Mouse (Mus musculus): ENCODE results near the gene Ggnbp2. TPM values are rescaled to one million over a fixed set of nuclear protein-coding genes. Genes with fewer than 3 reads are reported as not detected.
"Not testable (repeated sequence)": the region's sequence is repeated elsewhere in the genome, so short reads cannot be mapped to it uniquely, and the experiment has no call there.

The Ggnbp2 gene
- polyA plus RNA-seq, 1 experiment from 2014 or later = 93.3 TPM

- Histone ChIP-seq H3K4me3 (no peak overlapping the region), H3K36me3 (peaks cover 75% of the 10 kb centered on the region), H3K4me1 (no peaks in the 10 kb centered on the region), H3K9me3 (no peaks in the 10 kb centered on the region), H3K4me2 (replicated peaks) (no peak overlapping the region), H3K27ac (no peak overlapping the region), H3K9ac (no peak overlapping the region), H3K27me3 (replicated peaks) (no peaks in the 10 kb centered on the region)
- 95% methylated on average over 7 of the region's 7 CpGs for WGBS
- no peak for ATAC-seq (ENCODE audit: low FRiP score, low read depth)
Observed at GRCm38 (mm10) chr11:84891705-84892104, 21.1 kb upstream of the Ggnbp2 start.

DNA sequence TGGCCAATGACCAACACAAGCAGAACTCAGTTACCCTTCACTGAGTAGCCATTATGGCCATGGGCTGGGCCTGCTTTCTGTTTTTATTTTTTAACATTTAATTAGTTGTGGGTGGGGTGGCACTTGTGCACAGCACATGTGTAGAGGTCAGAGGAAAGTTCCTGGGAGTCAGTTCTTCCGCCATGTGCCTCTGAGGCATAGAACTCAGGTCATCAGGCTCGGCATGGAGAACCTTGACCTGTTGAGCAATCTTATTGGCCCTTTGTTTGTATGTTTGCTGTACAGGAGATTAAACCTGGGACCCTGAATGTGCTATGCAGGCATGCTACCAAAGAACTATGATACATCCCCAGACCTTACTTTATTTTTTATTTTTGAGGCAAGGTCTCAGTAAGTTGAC is 18.9 kb upstream of the Ggnbp2 start:
- Histone ChIP-seq H3K9me3 (no peaks in the 10 kb centered on the region), H3K27me3 (replicated peaks) (no peaks in the 10 kb centered on the region), H3K4me2 (replicated peaks) (no peak overlapping the region), H3K4me3 (no peak overlapping the region), H3K9ac (no peak overlapping the region), H3K36me3 (peaks cover 73% of the 10 kb centered on the region), H3K27ac (no peak overlapping the region), H3K4me1 (no peaks in the 10 kb centered on the region)
- ATAC-seq (ENCODE audit: low FRiP score, low read depth) = no peak
- 96% methylated on average over 2 of the region's 2 CpGs for WGBS

DNA sequence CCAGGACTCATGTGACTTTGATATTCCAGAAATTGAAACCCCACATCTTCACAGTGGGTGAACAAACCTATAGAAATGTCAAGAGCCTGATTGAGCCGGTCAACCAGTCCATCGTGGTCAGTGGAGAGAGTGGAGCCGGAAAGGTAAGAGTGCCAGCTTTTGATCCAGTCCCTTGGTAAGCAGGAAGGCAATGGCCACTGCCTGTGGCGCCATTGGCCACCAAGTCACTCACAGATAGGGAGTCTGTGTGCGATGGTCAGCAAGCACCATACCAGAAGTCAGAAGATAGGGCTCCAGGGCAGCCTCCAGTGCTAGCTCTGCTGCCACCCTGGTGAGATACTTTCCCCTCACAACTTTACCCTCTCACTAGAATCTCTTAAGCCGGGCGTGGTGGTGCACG is 17.4 kb upstream of the Ggnbp2 start:
- H3K4me2 ChIP-seq (replicated peaks) = no peak overlapping the region
- no peaks in the 10 kb centered on the region for H3K27me3 ChIP-seq (replicated peaks)
- no peak for ATAC-seq (ENCODE audit: low FRiP score, low read depth)
- no peaks in the 10 kb centered on the region for H3K4me1 ChIP-seq
- peaks cover 80% of the 10 kb centered on the region for H3K36me3 ChIP-seq
- no peak overlapping the region for H3K4me3 ChIP-seq
- 97% methylated on average over 8 of the region's 8 CpGs for WGBS
- no peak overlapping the region for H3K27ac ChIP-seq
- no peaks in the 10 kb centered on the region for H3K9me3 ChIP-seq
- no peak overlapping the region for H3K9ac ChIP-seq

GRCm38 (mm10) chr11:84886767-84887511 is 16.3 kb upstream of the Ggnbp2 start:
- H3K4me1 ChIP-seq = no peaks in the 10 kb centered on the region
- no peak overlapping the region for H3K4me2 ChIP-seq (replicated peaks)
- peaks cover 69% of the 10 kb centered on the region for H3K36me3 ChIP-seq
- H3K9ac ChIP-seq = no peak overlapping the region
- ATAC-seq (ENCODE audit: low FRiP score, low read depth) = no peak
- no peak overlapping the region for H3K4me3 ChIP-seq
- WGBS = 91% methylated on average over 11 of the region's 11 CpGs
- H3K27ac ChIP-seq = no peak overlapping the region
- H3K9me3 ChIP-seq = no peaks in the 10 kb centered on the region
- H3K27me3 ChIP-seq (replicated peaks) = no peaks in the 10 kb centered on the region

- no peaks in the 10 kb centered on the region for H3K9me3 ChIP-seq
- no peak overlapping the region for H3K9ac ChIP-seq
- H3K4me3 ChIP-seq = no peak overlapping the region
- WGBS = 93% methylated on average over 5 of the region's 5 CpGs
- no peak overlapping the region for H3K27ac ChIP-seq
- ATAC-seq (ENCODE audit: low FRiP score, low read depth) = no peak
- H3K27me3 ChIP-seq (replicated peaks) = no peaks in the 10 kb centered on the region
- H3K4me1 ChIP-seq = peaks cover 3% of the 10 kb centered on the region
- peaks cover 62% of the 10 kb centered on the region for H3K36me3 ChIP-seq
- H3K4me2 ChIP-seq (replicated peaks) = no peak overlapping the region
Observed at GRCm38 (mm10) chr11:84886236-84886635, 15.6 kb upstream of the Ggnbp2 start.

DNA sequence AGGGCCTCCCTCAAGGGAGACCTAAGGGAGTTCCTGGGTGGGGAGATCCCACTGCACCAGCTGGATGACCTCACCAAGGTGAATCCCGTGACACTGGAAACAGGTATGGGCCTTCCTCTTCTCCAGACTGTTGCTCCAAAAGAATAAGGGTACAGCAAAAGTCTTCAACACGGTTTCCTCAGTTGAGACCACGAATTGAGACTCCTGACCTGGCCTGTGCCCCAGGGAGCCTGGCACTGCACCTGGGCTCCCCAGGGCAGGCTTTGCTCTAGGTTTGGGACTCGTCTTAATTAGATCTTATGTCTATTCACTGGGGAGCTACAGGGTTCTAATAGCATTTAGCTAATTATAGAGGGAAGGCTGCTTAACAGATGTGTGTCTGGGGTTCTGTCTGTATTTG is 14.6 kb upstream of the Ggnbp2 start:
- Histone ChIP-seq H3K36me3 (peaks cover 58% of the 10 kb centered on the region), H3K4me3 (no peak overlapping the region), H3K4me2 (replicated peaks) (no peak overlapping the region), H3K9ac (no peak overlapping the region), H3K4me1 (peaks cover 10% of the 10 kb centered on the region), H3K27me3 (replicated peaks) (no peaks in the 10 kb centered on the region), H3K9me3 (no peaks in the 10 kb centered on the region), H3K27ac (no peak overlapping the region)
- no peak for ATAC-seq (ENCODE audit: low FRiP score, low read depth)
- 89% methylated on average over 4 of the region's 4 CpGs for WGBS

GRCm38 (mm10) chr11:84882346-84882745 is 11.7 kb upstream of the Ggnbp2 start:
- Histone ChIP-seq H3K27ac (no peak overlapping the region), H3K4me1 (peaks cover 16% of the 10 kb centered on the region), H3K27me3 (replicated peaks) (no peaks in the 10 kb centered on the region), H3K36me3 (peaks cover 39% of the 10 kb centered on the region), H3K4me3 (no peak overlapping the region), H3K9ac (no peak overlapping the region), H3K9me3 (no peaks in the 10 kb centered on the region), H3K4me2 (replicated peaks) (no peak overlapping the region)
- ATAC-seq (ENCODE audit: low FRiP score, low read depth) = no peak
- 94% methylated on average over 7 of the region's 7 CpGs for WGBS

- Histone ChIP-seq H3K27ac (0 out of 2 replicates have a peak overlapping the region, but pooled peaks have one; percentile 57), H3K27me3 (replicated peaks) (no peaks in the 10 kb centered on the region), H3K4me2 (replicated peaks) (peak overlapping the region; percentile 94), H3K9me3 (no peaks in the 10 kb centered on the region), H3K4me3 (peak overlapping the region; percentile 89), H3K9ac (peak overlapping the region; percentile 88), H3K36me3 (peaks cover 30% of the 10 kb centered on the region), H3K4me1 (peaks cover 16% of the 10 kb centered on the region)
- WGBS = 59% methylated on average over 9 of the region's 9 CpGs
- no peak for ATAC-seq (ENCODE audit: low FRiP score, low read depth)
Observed at GRCm38 (mm10) chr11:84880971-84881370, 10.4 kb upstream of the Ggnbp2 start.

- peak; percentile 35 for ATAC-seq (ENCODE audit: low FRiP score, low read depth)
- H3K4me2 ChIP-seq (replicated peaks) = peak overlapping the region; percentile 94
- under 1% methylated on average over 24 of the region's 24 CpGs for WGBS
- H3K4me3 ChIP-seq = peak overlapping the region; percentile 89
- H3K9me3 ChIP-seq = no peaks in the 10 kb centered on the region
- H3K4me1 ChIP-seq = peaks cover 16% of the 10 kb centered on the region
- peak overlapping the region; percentile 88 for H3K9ac ChIP-seq
- H3K36me3 ChIP-seq = peaks cover 27% of the 10 kb centered on the region
- H3K27ac ChIP-seq = peak overlapping the region; percentile 57
- no peaks in the 10 kb centered on the region for H3K27me3 ChIP-seq (replicated peaks)
Observed at GRCm38 (mm10) chr11:84880465-84880961, 9.9 kb upstream of the Ggnbp2 start.

DNA sequence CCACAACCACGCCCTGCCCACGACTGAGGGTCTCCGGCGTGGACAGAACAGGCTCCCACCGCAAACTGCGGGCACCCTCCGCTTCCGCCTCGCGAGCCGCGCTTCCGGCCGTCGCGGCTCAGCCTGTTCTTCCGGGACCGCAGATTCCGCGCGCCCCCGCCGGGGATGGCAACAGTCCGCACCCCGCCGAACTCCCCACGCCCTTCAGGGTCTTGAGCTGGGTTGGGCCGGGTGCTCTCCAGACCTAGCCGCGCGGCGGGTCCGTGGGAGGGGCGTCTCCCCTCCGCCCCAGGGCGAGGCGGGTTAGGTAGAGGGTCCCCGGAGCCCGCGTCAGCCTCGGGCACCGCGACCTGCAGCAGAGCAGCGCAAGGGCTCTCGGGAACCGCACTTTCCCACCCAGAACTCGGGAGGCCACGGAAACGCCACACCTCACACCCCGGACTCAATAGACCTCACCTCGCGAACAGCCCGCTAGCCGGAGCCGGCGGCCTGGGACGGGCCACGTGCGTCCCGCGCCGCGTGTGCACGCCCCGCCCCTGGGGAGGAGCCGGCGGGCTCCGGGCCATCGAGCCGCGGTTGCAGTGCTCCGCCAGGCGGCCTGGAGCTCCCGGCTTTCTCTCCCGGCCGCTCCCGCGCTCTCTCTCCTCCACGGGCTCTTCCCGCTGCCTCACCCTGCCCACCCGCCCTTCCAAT is 9.3 kb upstream of the Ggnbp2 start, which contains the start of the genes Myo19 and Pigw:
TSS of gene Myo19 (plus strand) at position 377 of the 693 bp plus-strand sequence.
TSS of gene Pigw (minus strand) at position 514 of the 693 bp plus-strand sequence.
- Histone ChIP-seq H3K4me3 (peak within 1 kb of the TSS; percentile 89), H3K27ac (peak within 1 kb of the TSS; percentile 57), H3K4me2 (replicated peaks) (peak within 1 kb of the TSS; percentile 94), H3K27me3 (replicated peaks) (no peaks in the 10 kb centered on the region), H3K4me1 (peaks cover 16% of the 10 kb centered on the region), H3K9me3 (no peaks in the 10 kb centered on the region), H3K36me3 (peaks cover 21% of the 10 kb centered on the region), H3K9ac (peak within 1 kb of the TSS; percentile 88)
- WGBS = under 1% methylated on average over 67 of the region's 81 CpGs
- ATAC-seq (ENCODE audit: low FRiP score, low read depth) = peak; percentile 97

GRCm38 (mm10) chr11:84879007-84879771 is 8.6 kb upstream of the Ggnbp2 start:
- WGBS = 24% methylated on average over 7 of the region's 7 CpGs
- Histone ChIP-seq H3K27me3 (replicated peaks) (no peaks in the 10 kb centered on the region), H3K36me3 (peaks cover 14% of the 10 kb centered on the region), H3K9ac (peak overlapping the region; percentile 88), H3K9me3 (no peaks in the 10 kb centered on the region), H3K27ac (0 out of 2 replicates have a peak overlapping the region, but pooled peaks have one; percentile 57), H3K4me2 (replicated peaks) (peak overlapping the region; percentile 94), H3K4me1 (peaks cover 16% of the 10 kb centered on the region), H3K4me3 (peak overlapping the region; percentile 89)
- ATAC-seq (ENCODE audit: low FRiP score, low read depth) = no peak

GRCm38 (mm10) chr11:84876020-84876419 is 5.4 kb upstream of the Ggnbp2 start:
- peaks cover 11% of the 10 kb centered on the region for H3K4me1 ChIP-seq
- H3K36me3 ChIP-seq; ATAC-seq (ENCODE audit: low FRiP score, low read depth); H3K27me3 ChIP-seq (replicated peaks); H3K9ac ChIP-seq; H3K4me2 ChIP-seq (replicated peaks); H3K4me3 ChIP-seq; H3K9me3 ChIP-seq; H3K27ac ChIP-seq: not testable (repeated sequence)
- WGBS = 50% methylated on average over 1 of the region's 1 CpGs
